Mouse (Mus musculus) embryonic facial prominence, embryonic 13.5 days (tissue): ENCODE measurements around the gene Ntm. TPM values are rescaled to one million over a fixed set of nuclear protein-coding genes. Genes with fewer than 3 reads are reported as not detected.

Experiments
- ATAC-seq: fragments of 200-750 bp; cut with Nextera tagmentation; 2 replicates; pipeline ENCODE4 v1.8.0; 2017; ENCODE audit warnings: low read depth; ENCODE audit not compliant: insufficient number of reproducible peaks, insufficient read depth, low FRiP score, low TSS enrichment
- H3K27ac ChIP-seq: fragments of 300-500 bp; sonication (generic); 2 replicates; pipeline ENCODE4 v1.5.1; 2015; ENCODE audit warnings: moderate library complexity, mild to moderate bottlenecking, inconsistent platforms
- H3K27me3 ChIP-seq: fragments of 300-500 bp; sonication (generic); 2 replicates; pipeline ENCODE4 v1.6.1; 2015; ENCODE audit warnings: mild to moderate bottlenecking, inconsistent platforms
- H3K36me3 ChIP-seq: fragments of 300-500 bp; sonication (generic); 2 replicates; pipeline ENCODE4 v1.6.1; 2015; ENCODE audit warnings: mild to moderate bottlenecking, inconsistent platforms
- H3K4me1 ChIP-seq: fragments of 300-500 bp; sonication (generic); 2 replicates; pipeline ENCODE4 v1.6.1; 2015; ENCODE audit warnings: inconsistent platforms
- H3K4me2 ChIP-seq: fragments of 300-500 bp; sonication (generic); 2 replicates; pipeline ENCODE4 v1.6.1; 2015; ENCODE audit warnings: moderate library complexity, mild to moderate bottlenecking, inconsistent platforms
- H3K4me3 ChIP-seq: fragments of 300-500 bp; sonication (generic); 2 replicates; pipeline ENCODE4 v1.5.1; 2015; ENCODE audit warnings: mild to moderate bottlenecking, inconsistent platforms
- H3K9ac ChIP-seq: fragments of 300-500 bp; sonication (generic); 2 replicates; pipeline ENCODE4 v1.6.1; 2015; ENCODE audit warnings: mild to moderate bottlenecking, inconsistent platforms
- H3K9me3 ChIP-seq: fragments of 300-500 bp; sonication (generic); 2 replicates; pipeline ENCODE4 v1.6.1; 2016; ENCODE audit warnings: inconsistent platforms
- WGBS: fragments of 180-500 bp; shearing (Covaris S2); methylation state at CpG from one replicate; pipeline ENCODE4 v1.1.7; 2015; ENCODE audit warnings: mixed read lengths; 5-methylcytosine and 5-hydroxymethylcytosine counted together
- polyA plus RNA-seq: library from polyadenylated mRNA; unstranded; fragments of >200 nt; fragmentation: Nextera tagmentation; extraction: Ambion mirVana; gene quantifications from 2 replicates; pipeline ENCODE4 v1.2.1, GENCODE M21; 2015

The Ntm gene
- polyA plus RNA-seq, 1 experiment from 2014 or later: 16.1 TPM

- ATAC-seq: no peak
- Histone ChIP-seq H3K9me3 (no peaks in the 10 kb centered on the region), H3K9ac (no peak overlapping the region), H3K27ac (no peak overlapping the region), H3K36me3 (no peaks in the 10 kb centered on the region), H3K27me3 (no peaks in the 10 kb centered on the region), H3K4me3 (no peak overlapping the region), H3K4me1 (peaks cover 3% of the 10 kb centered on the region; the same call in 1 of the 2 replicates), H3K4me2 (no peak overlapping the region)
- 73% methylated on average over 9 of the region's 9 CpGs for WGBS
These were observed 224.0 kb downstream of the Ntm start for GRCm38 (mm10) chr9:29738835-29739526.

- peaks cover 7% of the 10 kb centered on the region for H3K4me1 ChIP-seq
- no peak overlapping the region for H3K4me3 ChIP-seq
- no peaks in the 10 kb centered on the region for H3K27me3 ChIP-seq
- H3K4me2 ChIP-seq: no peak overlapping the region
- no peak overlapping the region for H3K27ac ChIP-seq
- WGBS: 11% methylated on average over 3 of the region's 3 CpGs
- H3K36me3 ChIP-seq: no peaks in the 10 kb centered on the region
- no peak overlapping the region for H3K9ac ChIP-seq
- H3K9me3 ChIP-seq: no peaks in the 10 kb centered on the region
- ATAC-seq: no peak
These were observed 226.9 kb downstream of the Ntm start for GRCm38 (mm10) chr9:29736031-29736430.

- no peaks in the 10 kb centered on the region for H3K9me3 ChIP-seq
- no peaks in the 10 kb centered on the region for H3K27me3 ChIP-seq
- H3K9ac ChIP-seq: no peak overlapping the region
- 77% methylated on average over 3 of the region's 3 CpGs for WGBS
- no peaks in the 10 kb centered on the region for H3K36me3 ChIP-seq
- no peak overlapping the region for H3K4me2 ChIP-seq
- H3K4me3 ChIP-seq: no peak overlapping the region
- peaks cover 4% of the 10 kb centered on the region for H3K4me1 ChIP-seq
- no peak overlapping the region for H3K27ac ChIP-seq
- ATAC-seq: no peak
These were observed 230.0 kb downstream of the Ntm start for GRCm38 (mm10) chr9:29732895-29733294.

DNA sequence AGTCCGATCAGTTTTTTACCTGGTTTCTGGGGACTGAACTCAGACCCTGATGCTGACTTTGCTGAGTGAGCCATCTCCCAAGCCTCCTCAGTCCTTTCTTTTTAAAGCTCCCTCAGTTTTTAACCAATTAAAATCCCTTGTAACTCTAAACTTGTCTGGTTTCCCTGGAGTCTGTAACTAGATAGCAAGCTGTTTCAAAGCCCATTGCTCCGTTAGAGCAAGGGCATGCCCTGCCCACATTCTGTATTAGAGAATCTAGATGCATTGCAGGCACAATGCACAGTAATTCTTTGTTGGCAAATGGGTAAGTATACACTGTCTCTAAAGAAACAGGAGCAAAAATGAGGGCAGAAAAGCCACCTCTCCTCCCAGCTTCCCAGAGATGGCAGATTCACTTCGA, 231.3 kb downstream of the Ntm start:
- Histone ChIP-seq H3K9ac (no peak overlapping the region), H3K27me3 (no peaks in the 10 kb centered on the region), H3K36me3 (no peaks in the 10 kb centered on the region), H3K9me3 (no peaks in the 10 kb centered on the region), H3K4me3 (no peak overlapping the region), H3K4me2 (no peak overlapping the region), H3K4me1 (peaks cover 7% of the 10 kb centered on the region), H3K27ac (no peak overlapping the region)
- 36% methylated on average over 3 of the region's 3 CpGs for WGBS
- ATAC-seq: no peak

DNA sequence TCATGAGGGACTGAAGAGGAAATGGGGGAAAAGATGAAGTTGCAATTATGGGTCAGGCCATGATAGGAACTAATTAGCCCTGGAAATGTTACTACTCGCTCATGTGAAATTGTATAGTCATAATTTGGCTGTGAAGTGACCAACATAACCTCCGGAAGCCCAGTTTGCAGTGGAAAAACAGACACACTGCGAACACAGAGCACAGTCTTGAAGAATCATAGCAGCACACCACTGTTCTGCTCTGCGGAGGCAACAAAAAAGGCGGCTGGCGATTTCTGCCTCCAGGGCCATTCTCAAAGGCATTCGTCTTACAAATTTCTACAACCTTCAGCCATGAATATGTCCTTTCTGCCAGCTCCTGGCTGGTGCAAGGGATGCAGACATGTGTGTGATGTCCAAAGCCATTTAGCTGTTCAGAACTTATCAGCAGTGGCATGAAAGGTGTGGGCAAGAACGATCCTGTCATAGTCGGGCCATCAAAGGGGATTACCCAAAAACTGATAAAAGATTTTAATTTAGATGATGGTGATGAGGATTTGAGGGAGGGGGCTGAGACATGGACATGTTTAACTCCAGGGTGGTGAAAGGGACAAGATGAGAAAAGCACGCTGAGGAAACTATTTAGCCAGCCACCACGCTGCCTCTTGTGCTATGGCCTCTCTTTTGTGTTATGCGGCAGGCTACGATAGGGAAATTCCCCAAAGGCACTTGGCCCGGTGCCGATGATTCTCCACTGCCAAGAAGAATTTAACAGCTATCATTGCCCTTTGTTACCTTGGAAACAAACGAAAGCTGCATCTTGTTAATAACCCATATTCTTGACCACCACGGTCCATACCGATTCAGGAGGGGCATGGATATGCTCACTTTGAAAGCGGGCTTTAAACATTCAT, 235.2 kb downstream of the Ntm start:
- Histone ChIP-seq H3K4me3 (no peak overlapping the region), H3K4me2 (no peak overlapping the region), H3K27me3 (no peaks in the 10 kb centered on the region), H3K4me1 (peaks cover 7% of the 10 kb centered on the region), H3K36me3 (no peaks in the 10 kb centered on the region), H3K9me3 (no peaks in the 10 kb centered on the region), H3K9ac (no peak overlapping the region), H3K27ac (no peak overlapping the region)
- ATAC-seq: no peak
- WGBS: 54% methylated on average over 19 of the region's 19 CpGs

- Histone ChIP-seq H3K27ac (no peak overlapping the region), H3K9me3 (no peaks in the 10 kb centered on the region), H3K9ac (no peak overlapping the region), H3K4me2 (no peak overlapping the region), H3K4me1 (peaks cover 8% of the 10 kb centered on the region; the same call in 1 of the 2 replicates), H3K4me3 (no peak overlapping the region), H3K27me3 (no peaks in the 10 kb centered on the region), H3K36me3 (no peaks in the 10 kb centered on the region)
- no peak for ATAC-seq
- WGBS: 26% methylated on average over 1 of the region's 1 CpGs
These were observed 241.5 kb downstream of the Ntm start for GRCm38 (mm10) chr9:29721461-29721860.

DNA sequence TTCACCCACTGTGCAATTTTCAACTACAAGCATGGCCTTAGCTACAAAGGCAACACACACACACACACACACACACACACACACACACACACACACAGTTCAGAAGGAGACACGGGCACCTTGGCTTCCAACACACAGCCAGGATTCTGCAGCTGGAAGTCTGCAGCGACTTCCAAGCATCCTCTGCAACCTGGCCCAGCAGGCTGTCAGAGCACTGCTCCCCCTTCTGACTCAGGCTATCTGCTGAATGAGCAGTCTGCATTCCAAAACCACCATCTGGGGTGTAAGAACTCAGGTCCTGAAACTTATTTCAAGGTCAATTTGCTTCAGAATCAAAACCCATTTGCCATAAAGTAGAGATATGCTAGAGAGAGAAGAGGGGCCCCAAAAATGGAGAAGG, 246.1 kb downstream of the Ntm start:
- ATAC-seq: no peak
- Histone ChIP-seq H3K27me3 (no peaks in the 10 kb centered on the region), H3K36me3 (no peaks in the 10 kb centered on the region), H3K4me1 (peaks cover 7% of the 10 kb centered on the region; the same call in 1 of the 2 replicates), H3K4me2 (no peak overlapping the region), H3K4me3 (no peak overlapping the region), H3K9ac (no peak overlapping the region), H3K9me3 (no peaks in the 10 kb centered on the region), H3K27ac (no peak overlapping the region)
- WGBS: 38% methylated on average over 2 of the region's 2 CpGs

GRCm38 (mm10) chr9:29698276-29698675, 264.7 kb downstream of the Ntm start:
- Histone ChIP-seq H3K4me3 (no peak overlapping the region), H3K4me1 (no peaks in the 10 kb centered on the region), H3K27me3 (no peaks in the 10 kb centered on the region), H3K36me3 (no peaks in the 10 kb centered on the region), H3K4me2 (no peak overlapping the region), H3K9ac (no peak overlapping the region), H3K9me3 (no peaks in the 10 kb centered on the region), H3K27ac (no peak overlapping the region)
- no peak for ATAC-seq
- WGBS: 88% methylated on average over 4 of the region's 4 CpGs

- no peak overlapping the region for H3K4me3 ChIP-seq
- H3K9ac ChIP-seq: no peak overlapping the region
- H3K4me1 ChIP-seq: no peaks in the 10 kb centered on the region
- no peaks in the 10 kb centered on the region for H3K36me3 ChIP-seq
- no peaks in the 10 kb centered on the region for H3K27me3 ChIP-seq
- no peak overlapping the region for H3K4me2 ChIP-seq
- no peak overlapping the region for H3K27ac ChIP-seq
- ATAC-seq: no peak
- WGBS: 49% methylated on average over 2 of the region's 2 CpGs
- no peaks in the 10 kb centered on the region for H3K9me3 ChIP-seq
These were observed 268.8 kb downstream of the Ntm start for GRCm38 (mm10) chr9:29694151-29694550.

DNA sequence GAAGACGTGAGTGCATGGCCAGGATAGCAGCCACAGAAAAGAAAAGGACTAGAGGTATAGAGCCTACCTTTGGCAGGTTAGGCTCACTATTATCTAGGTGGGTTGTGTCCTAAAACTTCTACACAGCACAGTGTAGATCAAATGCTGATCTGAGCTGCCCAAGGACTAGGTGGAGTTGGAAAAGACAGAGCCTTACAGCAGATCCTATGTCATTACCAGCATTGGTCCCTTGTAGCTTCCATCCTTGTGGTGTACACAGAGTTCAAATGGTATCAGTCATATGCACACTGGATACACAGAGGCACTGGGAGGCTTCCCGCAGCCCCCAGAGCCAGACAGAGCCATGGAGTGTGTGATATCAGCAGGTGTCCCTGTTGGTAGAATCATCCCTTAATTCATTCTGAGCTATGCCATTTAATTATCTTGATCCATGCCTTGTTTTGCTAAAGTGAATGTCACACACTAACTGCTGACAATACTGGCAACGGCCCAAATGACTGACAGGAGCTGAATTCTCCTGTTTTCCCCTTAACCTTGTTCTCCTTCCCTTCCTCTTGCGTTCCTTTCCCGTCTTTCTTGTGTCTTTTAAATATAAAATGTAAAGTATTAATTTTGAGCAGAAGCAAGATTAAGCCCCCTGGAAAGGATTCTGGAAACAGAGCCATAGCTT, 271.6 kb downstream of the Ntm start:
- H3K4me2 ChIP-seq: no peak overlapping the region
- no peak overlapping the region for H3K4me3 ChIP-seq
- no peaks in the 10 kb centered on the region for H3K4me1 ChIP-seq
- no peak overlapping the region for H3K27ac ChIP-seq
- H3K36me3 ChIP-seq: no peaks in the 10 kb centered on the region
- H3K27me3 ChIP-seq: no peaks in the 10 kb centered on the region
- no peak overlapping the region for H3K9ac ChIP-seq
- H3K9me3 ChIP-seq: no peaks in the 10 kb centered on the region
- WGBS: 79% methylated on average over 5 of the region's 5 CpGs
- no peak for ATAC-seq

GRCm38 (mm10) chr9:29682224-29682623, 280.7 kb downstream of the Ntm start:
- no peak for ATAC-seq
- H3K9me3 ChIP-seq: no peaks in the 10 kb centered on the region
- no peak overlapping the region for H3K4me3 ChIP-seq
- no peaks in the 10 kb centered on the region for H3K27me3 ChIP-seq
- WGBS: 90% methylated on average over 6 of the region's 6 CpGs
- no peak overlapping the region for H3K27ac ChIP-seq
- H3K4me1 ChIP-seq: peaks cover 13% of the 10 kb centered on the region
- no peak overlapping the region for H3K4me2 ChIP-seq
- no peak overlapping the region for H3K9ac ChIP-seq
- H3K36me3 ChIP-seq: no peaks in the 10 kb centered on the region
